Mouse (Mus musculus) heart, embryonic 15.5 days (tissue): ENCODE measurements around the gene Ttc28. TPM values are rescaled to one million over a fixed set of nuclear protein-coding genes. Genes with fewer than 3 reads are reported as not detected.

ENCODE experiments used
- ATAC-seq: fragments of 200-750 bp; cut with Nextera tagmentation; replicated peaks from 2 replicates; pipeline ENCODE4 v1.8.0; 2017; ENCODE audit warnings: low read depth, moderate TSS enrichment; ENCODE audit not compliant: insufficient number of reproducible peaks, insufficient read depth, low FRiP score
- H3K27ac ChIP-seq: fragments of 300-500 bp; sonication (generic); 2 replicates; pipeline ENCODE4 v1.5.1; 2015; ENCODE audit warnings: mild to moderate bottlenecking, inconsistent platforms
- H3K27me3 ChIP-seq: fragments of 300-500 bp; sonication (generic); 2 replicates; pipeline ENCODE4 v1.6.1; 2015; ENCODE audit warnings: inconsistent platforms
- H3K36me3 ChIP-seq: fragments of 300-500 bp; sonication (generic); 2 replicates; pipeline ENCODE4 v1.6.1; 2015; ENCODE audit warnings: mild to moderate bottlenecking, inconsistent platforms
- H3K4me1 ChIP-seq: fragments of 300-500 bp; sonication (generic); replicated peaks from 2 replicates; pipeline ENCODE4 v1.6.1; 2015; ENCODE audit warnings: inconsistent platforms
- H3K4me2 ChIP-seq: fragments of 300-500 bp; sonication (generic); 2 replicates; pipeline ENCODE4 v1.6.1; 2015; ENCODE audit warnings: inconsistent platforms, mild to moderate bottlenecking, moderate library complexity
- H3K4me3 ChIP-seq: fragments of 300-500 bp; sonication (generic); 2 replicates; pipeline ENCODE4 v1.5.1; 2015; ENCODE audit warnings: mild to moderate bottlenecking, inconsistent platforms
- H3K9ac ChIP-seq: fragments of 300-500 bp; sonication (generic); 2 replicates; pipeline ENCODE4 v1.6.1; 2015; ENCODE audit warnings: mild to moderate bottlenecking, inconsistent platforms
- H3K9me3 ChIP-seq: fragments of 300-500 bp; sonication (generic); replicated peaks from 2 replicates; pipeline ENCODE4 v1.6.1; 2016; ENCODE audit warnings: inconsistent platforms
- WGBS: fragments of 180-500 bp; shearing (Covaris S2); methylation state at CpG from one replicate; pipeline ENCODE4 v1.1.7; 2015; ENCODE audit warnings: mixed read lengths; 5-methylcytosine and 5-hydroxymethylcytosine counted together
- polyA plus RNA-seq: library from polyadenylated mRNA; unstranded; fragments of >200 nt; fragmentation: Nextera tagmentation; extraction: Ambion mirVana; gene quantifications from 2 replicates; pipeline ENCODE4 v1.2.1, GENCODE M21; 2015

The Ttc28 gene
- polyA plus RNA-seq, 1 experiment from 2014 or later: 5.8 TPM

DNA sequence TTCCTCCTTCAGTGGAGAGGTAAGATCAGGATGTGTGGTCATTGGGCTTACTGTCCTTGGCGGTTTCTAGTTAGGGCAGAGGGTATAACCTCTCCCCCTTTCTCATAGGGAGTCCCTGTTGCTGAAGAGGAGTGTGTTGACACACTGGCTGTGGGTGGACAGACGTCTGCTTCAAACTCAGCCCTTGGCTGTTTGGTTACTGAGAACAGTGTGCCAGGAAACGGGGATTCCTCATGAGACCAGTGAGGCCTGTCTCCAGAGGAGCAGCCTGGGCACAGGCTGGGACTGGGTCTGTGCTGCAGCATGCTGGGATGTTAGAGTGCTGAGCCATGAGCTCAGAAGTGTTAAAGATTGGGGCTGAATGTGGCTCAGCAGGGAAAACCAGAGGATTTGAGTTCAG lies 350.1 kb downstream of the Ttc28 start:
- H3K4me3 ChIP-seq: no peak overlapping the region
- WGBS: 51% methylated on average over 3 of the region's 3 CpGs
- no peak overlapping the region for H3K4me2 ChIP-seq
- ATAC-seq: no peak
- no peak overlapping the region for H3K9ac ChIP-seq
- no peaks in the 10 kb centered on the region for H3K27me3 ChIP-seq
- H3K36me3 ChIP-seq: peaks cover 6% of the 10 kb centered on the region; the same call in 1 of the 2 replicates
- peaks cover 57% of the 10 kb centered on the region for H3K4me1 ChIP-seq
- H3K27ac ChIP-seq: peak overlapping the region; percentile 85; the same call in 1 of the 2 replicates
- H3K9me3 ChIP-seq: no peaks in the 10 kb centered on the region

DNA sequence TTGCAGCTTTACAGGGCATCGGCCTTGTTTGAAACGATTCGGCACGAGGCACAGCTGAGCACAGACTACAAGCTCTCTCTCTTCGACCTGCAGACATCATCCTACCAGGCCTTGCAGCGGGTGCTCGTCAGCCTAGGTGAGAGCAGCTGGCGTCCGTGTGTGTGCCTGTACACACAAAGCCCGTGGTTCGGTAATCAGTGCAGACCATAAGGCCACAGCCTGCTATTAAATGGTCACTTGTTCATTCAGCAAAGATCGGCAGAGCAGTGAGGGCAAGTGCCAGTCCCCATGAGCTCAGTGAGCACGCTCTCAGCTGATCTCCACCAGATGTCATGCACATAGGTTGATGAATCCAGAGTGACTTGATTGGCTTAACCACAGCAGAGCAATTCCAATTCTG lies 351.4 kb downstream of the Ttc28 start:
- Histone ChIP-seq H3K9ac (no peak overlapping the region), H3K4me3 (no peak overlapping the region), H3K27me3 (no peaks in the 10 kb centered on the region), H3K4me2 (no peak overlapping the region), H3K36me3 (peaks cover 6% of the 10 kb centered on the region; the same call in 1 of the 2 replicates), H3K27ac (no peak overlapping the region), H3K9me3 (no peaks in the 10 kb centered on the region), H3K4me1 (peaks cover 51% of the 10 kb centered on the region)
- WGBS: 86% methylated on average over 13 of the region's 13 CpGs
- no peak for ATAC-seq

DNA sequence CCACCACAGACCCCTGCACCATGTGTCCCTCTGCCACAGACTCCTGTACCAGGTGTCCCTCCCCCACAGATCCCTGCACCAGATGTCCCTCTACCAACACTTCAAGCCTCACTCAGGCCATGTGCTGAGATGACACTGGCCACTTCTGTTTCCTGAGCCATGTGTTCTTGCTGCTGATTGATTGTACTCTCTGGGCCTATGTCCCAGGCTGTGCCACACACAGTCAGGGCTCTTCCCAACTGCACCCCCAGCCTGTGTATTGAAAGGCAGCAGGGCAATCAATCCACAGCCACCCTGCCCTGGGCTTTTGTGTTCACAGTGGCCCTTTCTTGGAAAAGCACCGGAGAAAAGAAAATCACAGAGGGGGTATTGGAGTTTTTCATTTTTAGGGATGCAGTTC lies 352.2 kb downstream of the Ttc28 start:
- WGBS: 84% methylated on average over 1 of the region's 1 CpGs
- Histone ChIP-seq H3K27me3 (no peaks in the 10 kb centered on the region), H3K9me3 (no peaks in the 10 kb centered on the region), H3K36me3 (peaks cover 6% of the 10 kb centered on the region; the same call in 1 of the 2 replicates), H3K27ac (no peak overlapping the region), H3K4me3 (no peak overlapping the region), H3K4me1 (peaks cover 47% of the 10 kb centered on the region), H3K4me2 (no peak overlapping the region), H3K9ac (no peak overlapping the region)
- no peak for ATAC-seq

DNA sequence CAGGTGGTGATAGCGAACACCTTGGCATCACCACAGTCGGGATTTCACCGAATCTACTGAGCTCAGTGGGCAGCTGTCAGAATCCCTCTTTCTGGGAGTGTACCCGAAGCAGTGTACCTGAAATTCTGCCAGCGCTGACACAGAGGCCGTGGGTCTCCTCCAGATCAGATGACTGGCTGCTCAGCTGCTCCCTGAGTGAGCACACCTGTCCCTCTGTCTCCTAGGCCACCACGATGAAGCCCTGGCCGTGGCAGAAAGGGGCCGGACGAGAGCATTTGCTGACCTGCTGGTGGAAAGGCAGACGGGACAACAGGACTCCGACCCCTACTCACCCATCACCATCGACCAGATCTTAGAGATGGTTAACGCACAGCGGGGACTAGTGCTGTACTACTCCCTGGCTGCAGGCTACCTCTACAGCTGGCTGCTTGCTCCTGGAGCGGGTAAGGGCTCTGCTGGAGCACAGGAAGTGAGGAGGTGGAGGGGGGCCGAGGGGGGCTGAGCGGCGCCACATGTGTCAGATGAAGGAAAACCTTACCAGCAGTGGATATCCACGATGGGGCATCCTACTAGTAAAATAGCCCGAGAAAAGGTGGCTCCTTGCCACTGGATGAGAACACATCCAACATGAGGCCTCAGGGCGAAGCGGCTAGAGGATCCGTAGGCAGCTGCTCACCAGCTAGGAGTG lies 353.6 kb downstream of the Ttc28 start:
- no peak overlapping the region for H3K27ac ChIP-seq
- H3K9me3 ChIP-seq: no peaks in the 10 kb centered on the region
- H3K4me3 ChIP-seq: no peak overlapping the region
- 74% methylated on average over 24 of the region's 24 CpGs for WGBS
- H3K9ac ChIP-seq: no peak overlapping the region
- no peaks in the 10 kb centered on the region for H3K27me3 ChIP-seq
- no peak overlapping the region for H3K4me2 ChIP-seq
- peaks cover 6% of the 10 kb centered on the region; the same call in 1 of the 2 replicates for H3K36me3 ChIP-seq
- ATAC-seq: no peak
- H3K4me1 ChIP-seq: peaks cover 33% of the 10 kb centered on the region

DNA sequence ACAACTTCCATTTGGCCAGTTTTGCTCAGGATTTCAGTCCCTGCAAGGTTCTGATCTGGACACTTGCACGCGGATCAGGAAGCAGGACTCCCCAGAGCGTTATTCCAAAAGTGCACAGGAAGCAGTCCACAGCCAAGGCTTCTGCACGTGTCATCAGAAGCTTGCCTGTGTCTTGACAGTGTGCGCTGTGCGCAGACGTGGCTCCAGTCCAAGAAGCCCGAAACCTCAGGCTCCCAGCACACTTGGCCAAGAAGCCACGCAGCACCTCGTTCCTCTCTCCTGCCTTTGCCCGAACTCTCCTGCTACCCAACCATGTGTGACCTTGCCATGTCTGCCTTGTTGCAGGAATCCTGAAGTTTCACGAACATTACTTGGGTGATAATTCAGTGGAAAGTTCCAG lies 355.5 kb downstream of the Ttc28 start:
- Histone ChIP-seq H3K36me3 (peaks cover 6% of the 10 kb centered on the region; the same call in 1 of the 2 replicates), H3K4me3 (no peak overlapping the region), H3K9me3 (no peaks in the 10 kb centered on the region), H3K4me1 (peaks cover 13% of the 10 kb centered on the region), H3K9ac (no peak overlapping the region), H3K27me3 (no peaks in the 10 kb centered on the region), H3K27ac (no peak overlapping the region), H3K4me2 (no peak overlapping the region)
- ATAC-seq: 0 out of 2 replicates have a peak, but pooled peaks have one; percentile 37
- whole genome bisulfite sequencing: 57% methylated on average over 12 of the region's 12 CpGs

DNA sequence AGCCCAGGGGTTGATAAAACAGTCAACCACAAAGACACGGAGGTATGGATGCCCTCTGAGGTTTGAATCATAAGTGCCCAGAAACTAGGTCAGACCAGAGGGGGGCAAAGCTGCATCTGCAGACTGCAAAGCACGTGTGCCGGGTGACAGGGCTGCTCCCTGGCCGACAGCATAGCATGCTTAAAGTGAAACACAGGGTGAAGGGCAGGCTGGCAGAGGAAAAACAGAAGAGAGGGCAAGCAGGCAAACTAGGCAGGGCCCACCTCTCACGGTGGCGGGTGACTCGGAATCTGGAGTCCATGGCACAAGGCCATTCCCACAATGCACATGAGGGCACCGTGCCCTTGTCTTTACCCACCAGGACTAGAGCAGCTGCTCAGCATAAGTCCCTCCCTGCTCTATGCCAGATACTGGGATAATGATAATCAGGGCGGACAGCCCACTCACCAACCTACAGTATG lies 357.6 kb downstream of the Ttc28 start:
- Histone ChIP-seq H3K36me3 (peaks cover 6% of the 10 kb centered on the region; the same call in 1 of the 2 replicates), H3K27me3 (0 out of 2 replicates have a peak, but pooled peaks cover 4% of the 10 kb centered on the region), H3K27ac (no peak overlapping the region), H3K4me3 (no peak overlapping the region), H3K9ac (no peak overlapping the region), H3K9me3 (no peaks in the 10 kb centered on the region), H3K4me1 (peaks cover 9% of the 10 kb centered on the region; the same call in 1 of the 2 replicates), H3K4me2 (no peak overlapping the region)
- ATAC-seq: no peak
- WGBS: 69% methylated on average over 9 of the region's 9 CpGs

DNA sequence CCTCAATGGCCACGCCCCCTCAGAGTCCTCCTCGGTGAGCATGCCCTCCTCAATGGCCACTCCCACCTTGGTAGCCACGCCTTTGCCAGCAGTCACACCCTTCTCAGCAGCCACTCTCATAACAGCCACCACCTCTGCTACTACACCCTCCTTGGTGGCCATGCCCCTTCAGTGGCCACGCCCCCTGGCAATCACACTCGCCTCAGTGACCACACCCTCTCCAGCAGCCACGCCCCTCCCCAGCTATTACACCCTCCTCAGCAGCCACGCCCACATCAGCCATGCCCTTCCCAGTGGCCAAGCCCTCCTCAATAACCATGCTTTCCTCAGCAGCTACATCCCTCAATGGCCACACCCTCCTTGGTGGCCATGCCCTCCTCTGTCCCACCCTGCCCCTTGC lies 359.6 kb downstream of the Ttc28 start:
- 46% methylated on average over 7 of the region's 7 CpGs for WGBS
- Histone ChIP-seq H3K27me3 (0 out of 2 replicates have a peak, but pooled peaks cover 4% of the 10 kb centered on the region), H3K27ac (no peak overlapping the region), H3K4me2 (no peak overlapping the region), H3K9me3 (no peaks in the 10 kb centered on the region), H3K4me3 (no peak overlapping the region), H3K36me3 (no peaks in the 10 kb centered on the region; the same call in 1 of the 2 replicates), H3K4me1 (peaks cover 17% of the 10 kb centered on the region), H3K9ac (no peak overlapping the region)
- ATAC-seq: no peak

DNA sequence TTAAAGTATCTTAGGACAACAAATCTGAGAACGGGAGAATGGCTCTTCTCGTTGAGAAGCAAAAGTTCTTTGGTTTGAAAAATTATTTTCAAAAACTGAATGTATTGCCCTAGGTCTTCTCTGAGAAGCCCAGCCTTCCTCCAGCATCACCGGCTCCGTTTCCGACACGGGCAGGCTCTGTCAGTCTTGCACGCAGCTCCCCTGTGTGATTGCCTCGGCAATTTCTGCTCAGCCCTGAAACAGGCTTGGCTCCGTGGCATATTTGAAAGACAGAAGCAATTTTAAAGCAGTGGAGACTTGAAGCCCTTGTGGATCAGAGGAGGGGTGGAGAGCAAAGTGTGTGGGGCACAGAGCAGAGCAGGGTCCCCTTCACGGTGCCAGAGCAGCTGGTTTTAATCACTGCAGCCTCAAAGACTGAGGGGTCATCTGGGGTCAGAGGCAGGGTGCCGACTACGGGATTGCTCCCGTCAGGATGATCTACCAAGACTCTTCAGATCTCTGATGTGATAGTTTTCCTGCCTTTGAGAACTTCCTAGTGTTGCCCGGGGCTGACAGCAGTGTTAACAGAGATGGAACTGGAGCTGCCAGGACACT lies 363.9 kb downstream of the Ttc28 start:
- no peak overlapping the region for H3K4me2 ChIP-seq
- H3K4me3 ChIP-seq: no peak overlapping the region
- 34% methylated on average over 14 of the region's 14 CpGs for WGBS
- no peak for ATAC-seq
- H3K9ac ChIP-seq: no peak overlapping the region
- H3K27me3 ChIP-seq: 0 out of 2 replicates have a peak, but pooled peaks cover 4% of the 10 kb centered on the region
- H3K4me1 ChIP-seq: peaks cover 29% of the 10 kb centered on the region
- no peaks in the 10 kb centered on the region for H3K9me3 ChIP-seq
- H3K36me3 ChIP-seq: no peaks in the 10 kb centered on the region
- no peak overlapping the region for H3K27ac ChIP-seq

DNA sequence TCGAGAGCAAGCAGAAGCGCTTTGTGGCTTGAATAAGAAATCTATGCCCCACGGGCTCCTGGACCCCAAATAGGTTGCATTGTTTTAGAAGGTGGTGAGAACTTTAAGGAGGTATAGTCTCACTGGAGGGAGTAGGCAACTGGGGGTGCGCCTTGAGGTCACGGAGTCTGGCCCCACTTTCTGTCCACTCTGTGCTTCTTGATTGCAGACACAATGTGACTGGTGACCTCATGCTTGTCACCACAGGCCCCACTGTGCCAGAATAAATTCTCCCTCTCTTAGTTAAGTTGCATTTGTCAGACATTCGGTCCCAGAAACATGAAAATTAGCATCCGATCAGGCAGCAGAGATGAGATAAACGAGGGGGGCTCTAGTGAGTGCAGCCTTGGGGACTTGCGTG lies 364.5 kb downstream of the Ttc28 start:
- no peaks in the 10 kb centered on the region for H3K9me3 ChIP-seq
- H3K4me2 ChIP-seq: no peak overlapping the region
- H3K4me1 ChIP-seq: peaks cover 29% of the 10 kb centered on the region
- H3K4me3 ChIP-seq: no peak overlapping the region
- ATAC-seq: no peak
- H3K27ac ChIP-seq: no peak overlapping the region
- 0 out of 2 replicates have a peak, but pooled peaks cover 4% of the 10 kb centered on the region for H3K27me3 ChIP-seq
- no peak overlapping the region for H3K9ac ChIP-seq
- no peaks in the 10 kb centered on the region for H3K36me3 ChIP-seq
- 58% methylated on average over 9 of the region's 9 CpGs for WGBS

DNA sequence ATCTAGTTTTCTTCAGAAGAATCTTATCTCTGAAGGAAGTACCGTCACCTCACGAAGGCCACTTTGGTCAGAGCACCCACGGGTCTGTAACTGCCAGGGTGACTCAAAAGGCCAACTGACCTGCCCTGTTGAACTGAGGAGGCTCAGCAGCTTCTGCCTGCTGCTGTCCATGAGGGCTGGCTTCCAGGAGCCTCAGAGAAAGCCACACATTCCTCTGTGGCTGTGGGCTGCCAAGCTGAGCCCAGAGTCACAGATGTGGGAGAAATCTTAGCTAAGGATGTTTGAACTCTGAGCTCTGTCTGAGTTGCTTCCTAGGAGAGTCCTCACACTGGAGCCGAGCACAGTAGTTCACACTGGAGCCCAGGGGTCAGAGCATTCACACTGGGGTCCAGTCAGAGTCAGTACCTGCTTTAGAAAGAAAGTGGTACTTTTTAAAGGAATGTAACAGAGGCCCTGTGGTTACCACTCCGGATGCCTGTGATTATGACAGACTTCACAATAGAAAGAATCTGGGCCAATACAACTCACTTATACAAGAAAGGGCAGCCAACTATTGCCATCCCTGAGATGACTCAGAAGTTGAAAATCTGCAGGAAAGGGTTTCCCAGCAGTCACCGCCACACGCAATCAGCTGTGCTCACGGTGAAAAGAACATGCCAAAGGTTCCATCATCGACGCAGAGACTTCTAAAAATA lies 368.1 kb downstream of the Ttc28 start:
- Histone ChIP-seq H3K4me3 (no peak overlapping the region), H3K4me1 (peaks cover 29% of the 10 kb centered on the region), H3K27ac (0 out of 2 replicates have a peak overlapping the region, but pooled peaks have one; percentile 9), H3K4me2 (no peak overlapping the region), H3K27me3 (no peaks in the 10 kb centered on the region), H3K36me3 (no peaks in the 10 kb centered on the region), H3K9me3 (no peaks in the 10 kb centered on the region), H3K9ac (no peak overlapping the region)
- 37% methylated on average over 10 of the region's 10 CpGs for WGBS
- no peak for ATAC-seq

DNA sequence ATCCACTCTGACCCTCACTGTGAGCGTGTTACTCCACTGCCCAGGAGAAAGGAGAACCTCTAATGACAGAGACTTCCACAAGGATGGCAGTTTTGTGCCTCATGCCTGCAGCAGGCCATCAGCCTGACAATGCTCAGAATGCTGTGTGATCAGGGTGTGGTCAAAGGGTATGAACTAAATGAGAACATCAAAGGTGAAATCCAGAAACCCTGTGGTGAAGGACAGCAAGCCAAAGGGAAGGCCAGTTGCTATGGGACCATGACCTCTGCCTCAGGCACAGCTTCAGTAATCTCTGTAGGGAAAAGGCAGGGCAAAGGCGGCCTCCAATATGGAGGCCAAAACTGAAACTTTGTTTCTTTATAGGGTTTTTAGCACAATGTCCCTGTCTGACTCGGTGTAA lies 372.5 kb downstream of the Ttc28 start:
- Histone ChIP-seq H3K9me3 (no peaks in the 10 kb centered on the region), H3K4me3 (no peak overlapping the region), H3K27ac (no peak overlapping the region), H3K4me1 (peaks cover 19% of the 10 kb centered on the region), H3K9ac (no peak overlapping the region), H3K4me2 (no peak overlapping the region), H3K27me3 (no peaks in the 10 kb centered on the region), H3K36me3 (no peaks in the 10 kb centered on the region)
- ATAC-seq: no peak
- 90% methylated on average over 3 of the region's 3 CpGs for WGBS
